Mouse (Mus musculus): ENCODE results near the gene Sbds.

DNA sequence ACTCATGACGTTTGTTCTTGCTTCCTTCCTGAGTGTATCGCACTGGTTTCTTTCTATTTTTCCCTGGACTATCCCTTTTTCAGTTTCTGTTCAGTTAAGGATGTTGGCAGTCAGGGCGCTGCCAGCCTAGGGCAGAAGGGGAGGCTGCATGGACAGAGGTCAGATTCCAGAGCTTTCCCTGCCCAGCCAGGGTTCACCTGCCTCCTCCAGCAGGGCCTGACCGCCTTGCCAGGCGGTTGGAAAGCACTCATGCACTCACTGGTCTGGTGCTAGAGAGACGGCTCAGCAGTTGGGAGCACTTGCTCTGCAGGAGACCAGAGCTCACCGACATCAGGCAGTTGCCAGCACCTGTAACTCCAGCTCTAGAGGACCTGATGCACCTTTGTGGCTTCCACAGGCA lies 16.1 kb downstream of the Sbds start:
- no peak for TF ChIP-seq CTCF (IDR thresholded peaks at IDR 0.05; ENCODE audit: borderline replicate concordance, control insufficient read depth, extremely low read depth, insufficient read depth, low read length, poor library complexity)
- TF ChIP-seq POLR2A (IDR thresholded peaks at IDR 0.05; ENCODE audit: control insufficient read depth, extremely low read depth, insufficient read depth, low read length, poor library complexity), result no peak

Measured in thymus, adult 2 months (tissue).